Mouse (Mus musculus): ENCODE measurements around the gene Ghsr. TPM values are rescaled to one million over a fixed set of nuclear protein-coding genes. Genes with fewer than 3 reads are reported as not detected.

Ghsr gene
- not detected in 2 replicates for polyA plus RNA-seq (2014; fragmentation: Nextera tagmentation; extraction: Ambion mirVana)

DNA sequence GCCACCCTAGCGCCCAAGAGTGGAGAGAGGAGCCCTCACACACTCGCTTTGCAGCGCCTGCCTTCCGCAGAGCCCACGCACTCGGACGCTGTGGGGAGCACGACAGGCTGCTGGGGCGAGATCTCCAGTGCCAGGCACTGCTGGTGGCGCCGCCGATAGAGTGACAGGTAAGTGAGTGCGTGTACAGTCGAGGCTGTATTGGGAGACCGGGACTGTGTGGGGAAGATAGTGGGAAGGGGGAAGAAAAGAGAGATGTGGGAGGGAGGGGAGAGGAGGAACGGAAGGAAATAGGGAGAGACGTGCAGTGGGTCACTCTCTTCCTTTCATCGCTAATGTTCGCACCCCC lies at the start of gene Ghsr:
Gene Ghsr (plus strand): TSS at position 76 of the 346 bp plus-strand sequence.
- WGBS (ENCODE audit: insufficient replicate concordance), result 2% methylated on average over 19 of the region's 19 CpGs
- Histone ChIP-seq H3K4me1 (ENCODE audit: control insufficient read depth, insufficient read depth, low read length) (peaks cover 7% of the 10 kb centered on the region), H3K4me2 (peak within 1 kb of the TSS; percentile 51), H3K9me3 (replicated peaks; ENCODE audit: control insufficient read depth, low read length) (no peaks in the 10 kb centered on the region), H3K27ac (ENCODE audit: low read depth, low read length) (no peak within 1 kb of the TSS), H3K27me3 (ENCODE audit: control insufficient read depth, insufficient read depth, low read length) (peaks cover 50% of the 10 kb centered on the region), H3K9ac (ENCODE audit: low read depth, low read length) (no peak within 1 kb of the TSS), H3K36me3 (ENCODE audit: control insufficient read depth, insufficient read depth, low read length) (no peaks in the 10 kb centered on the region), H3K4me3 (ENCODE audit: low read depth, low read length) (peak within 1 kb of the TSS; percentile 22)
- no peak for ATAC-seq (replicated peaks; ENCODE audit: insufficient number of reproducible peaks, low FRiP score, low TSS enrichment)

GRCm38 (mm10) chr3:27322591-27322990 lies 48.6 kb upstream of the Ghsr start:
- Histone ChIP-seq H3K27ac (ENCODE audit: low read depth, low read length) (no peak overlapping the region), H3K9me3 (replicated peaks; ENCODE audit: control insufficient read depth, low read length) (no peaks in the 10 kb centered on the region), H3K36me3 (ENCODE audit: control insufficient read depth, insufficient read depth, low read length) (no peaks in the 10 kb centered on the region), H3K9ac (ENCODE audit: low read depth, low read length) (no peak overlapping the region), H3K4me2 (no peak overlapping the region), H3K27me3 (ENCODE audit: control insufficient read depth, insufficient read depth, low read length) (no peaks in the 10 kb centered on the region), H3K4me1 (ENCODE audit: control insufficient read depth, insufficient read depth, low read length) (no peaks in the 10 kb centered on the region), H3K4me3 (ENCODE audit: low read depth, low read length) (no peak overlapping the region)
- ATAC-seq (replicated peaks; ENCODE audit: insufficient number of reproducible peaks, low FRiP score, low TSS enrichment), result no peak
- WGBS (ENCODE audit: insufficient replicate concordance), result 73% methylated on average over 9 of the region's 9 CpGs

DNA sequence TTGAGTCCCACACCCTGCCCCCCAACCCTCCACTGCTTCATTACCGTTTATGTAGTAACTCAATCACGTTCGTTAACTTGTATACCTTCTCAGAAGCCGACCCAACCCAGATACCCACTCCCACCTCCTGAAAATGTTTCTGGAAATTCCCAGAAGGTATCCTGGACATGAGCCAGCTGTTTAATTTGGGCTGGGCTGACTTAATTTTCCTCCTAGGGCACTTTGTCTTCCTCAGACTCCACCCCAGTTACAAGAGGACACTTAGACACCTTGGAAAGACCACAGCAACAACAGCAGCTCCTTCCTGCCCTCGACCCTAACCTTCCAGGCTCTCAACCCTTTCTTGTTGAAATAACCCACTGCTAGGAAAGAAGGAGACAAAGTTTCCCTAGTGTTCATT lies 47.6 kb upstream of the Ghsr start:
- H3K4me3 ChIP-seq (ENCODE audit: low read depth, low read length), result no peak overlapping the region
- H3K36me3 ChIP-seq (ENCODE audit: control insufficient read depth, insufficient read depth, low read length), result no peaks in the 10 kb centered on the region
- H3K4me1 ChIP-seq (ENCODE audit: control insufficient read depth, insufficient read depth, low read length), result no peaks in the 10 kb centered on the region
- no peak overlapping the region for H3K27ac ChIP-seq (ENCODE audit: low read depth, low read length)
- no peak overlapping the region for H3K4me2 ChIP-seq
- H3K27me3 ChIP-seq (ENCODE audit: control insufficient read depth, insufficient read depth, low read length), result no peaks in the 10 kb centered on the region
- 65% methylated on average over 5 of the region's 5 CpGs for WGBS (ENCODE audit: insufficient replicate concordance)
- H3K9ac ChIP-seq (ENCODE audit: low read depth, low read length), result no peak overlapping the region
- no peaks in the 10 kb centered on the region for H3K9me3 ChIP-seq (replicated peaks; ENCODE audit: control insufficient read depth, low read length)
- no peak for ATAC-seq (replicated peaks; ENCODE audit: insufficient number of reproducible peaks, low FRiP score, low TSS enrichment)

GRCm38 (mm10) chr3:27326633-27327191 lies 44.4 kb upstream of the Ghsr start:
- no peaks in the 10 kb centered on the region for H3K27me3 ChIP-seq (ENCODE audit: control insufficient read depth, insufficient read depth, low read length)
- no peak overlapping the region for H3K9ac ChIP-seq (ENCODE audit: low read depth, low read length)
- WGBS (ENCODE audit: insufficient replicate concordance), result 59% methylated on average over 4 of the region's 4 CpGs
- H3K4me1 ChIP-seq (ENCODE audit: control insufficient read depth, insufficient read depth, low read length), result no peaks in the 10 kb centered on the region
- H3K9me3 ChIP-seq (replicated peaks; ENCODE audit: control insufficient read depth, low read length), result no peaks in the 10 kb centered on the region
- no peak overlapping the region for H3K27ac ChIP-seq (ENCODE audit: low read depth, low read length)
- H3K4me3 ChIP-seq (ENCODE audit: low read depth, low read length), result no peak overlapping the region
- ATAC-seq (replicated peaks; ENCODE audit: insufficient number of reproducible peaks, low FRiP score, low TSS enrichment), result no peak
- H3K4me2 ChIP-seq, result no peak overlapping the region
- H3K36me3 ChIP-seq (ENCODE audit: control insufficient read depth, insufficient read depth, low read length), result no peaks in the 10 kb centered on the region

GRCm38 (mm10) chr3:27330706-27331105 lies 40.4 kb upstream of the Ghsr start:
- no peak for ATAC-seq (replicated peaks; ENCODE audit: insufficient number of reproducible peaks, low FRiP score, low TSS enrichment)
- no peaks in the 10 kb centered on the region for H3K9me3 ChIP-seq (replicated peaks; ENCODE audit: control insufficient read depth, low read length)
- no peak overlapping the region for H3K4me3 ChIP-seq (ENCODE audit: low read depth, low read length)
- H3K4me2 ChIP-seq, result no peak overlapping the region
- no peak overlapping the region for H3K27ac ChIP-seq (ENCODE audit: low read depth, low read length)
- no peaks in the 10 kb centered on the region for H3K27me3 ChIP-seq (ENCODE audit: control insufficient read depth, insufficient read depth, low read length)
- no peak overlapping the region for H3K9ac ChIP-seq (ENCODE audit: low read depth, low read length)
- 86% methylated on average over 5 of the region's 5 CpGs for WGBS (ENCODE audit: insufficient replicate concordance)
- H3K4me1 ChIP-seq (ENCODE audit: control insufficient read depth, insufficient read depth, low read length), result no peaks in the 10 kb centered on the region
- no peaks in the 10 kb centered on the region for H3K36me3 ChIP-seq (ENCODE audit: control insufficient read depth, insufficient read depth, low read length)

DNA sequence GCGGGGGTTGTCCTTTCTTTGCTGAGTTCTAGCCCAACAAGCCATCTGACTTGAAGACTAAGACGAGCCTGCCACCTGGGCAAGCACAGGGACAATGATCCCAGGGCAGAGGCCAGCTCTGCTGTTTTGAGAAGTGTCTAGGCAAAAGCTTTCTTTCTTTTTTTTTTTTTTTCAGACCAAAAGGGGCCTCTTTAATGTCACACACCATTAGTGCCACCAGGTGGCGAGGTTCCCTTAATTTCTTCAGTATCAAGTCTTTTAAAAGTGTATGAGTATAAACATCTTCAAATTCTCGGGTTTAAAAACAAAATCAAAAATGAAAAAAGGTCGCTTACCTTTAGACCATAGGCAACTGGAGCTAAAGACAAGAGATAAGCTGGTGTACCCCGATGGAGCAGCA lies 32.7 kb upstream of the Ghsr start:
- Histone ChIP-seq H3K4me3 (ENCODE audit: low read depth, low read length) (no peak overlapping the region), H3K27ac (ENCODE audit: low read depth, low read length) (no peak overlapping the region), H3K9me3 (replicated peaks; ENCODE audit: control insufficient read depth, low read length) (no peaks in the 10 kb centered on the region), H3K4me1 (ENCODE audit: control insufficient read depth, insufficient read depth, low read length) (no peaks in the 10 kb centered on the region), H3K27me3 (ENCODE audit: control insufficient read depth, insufficient read depth, low read length) (no peaks in the 10 kb centered on the region), H3K4me2 (no peak overlapping the region), H3K36me3 (ENCODE audit: control insufficient read depth, insufficient read depth, low read length) (no peaks in the 10 kb centered on the region), H3K9ac (ENCODE audit: low read depth, low read length) (no peak overlapping the region)
- no peak for ATAC-seq (replicated peaks; ENCODE audit: insufficient number of reproducible peaks, low FRiP score, low TSS enrichment)
- 24% methylated on average over 6 of the region's 6 CpGs for WGBS (ENCODE audit: insufficient replicate concordance)

GRCm38 (mm10) chr3:27338887-27339286 lies 32.3 kb upstream of the Ghsr start:
- no peaks in the 10 kb centered on the region for H3K36me3 ChIP-seq (ENCODE audit: control insufficient read depth, insufficient read depth, low read length)
- H3K9ac ChIP-seq (ENCODE audit: low read depth, low read length), result no peak overlapping the region
- 62% methylated on average over 3 of the region's 3 CpGs for WGBS (ENCODE audit: insufficient replicate concordance)
- no peak overlapping the region for H3K27ac ChIP-seq (ENCODE audit: low read depth, low read length)
- H3K27me3 ChIP-seq (ENCODE audit: control insufficient read depth, insufficient read depth, low read length), result no peaks in the 10 kb centered on the region
- no peaks in the 10 kb centered on the region for H3K9me3 ChIP-seq (replicated peaks; ENCODE audit: control insufficient read depth, low read length)
- no peak for ATAC-seq (replicated peaks; ENCODE audit: insufficient number of reproducible peaks, low FRiP score, low TSS enrichment)
- no peak overlapping the region for H3K4me3 ChIP-seq (ENCODE audit: low read depth, low read length)
- H3K4me2 ChIP-seq, result no peak overlapping the region
- H3K4me1 ChIP-seq (ENCODE audit: control insufficient read depth, insufficient read depth, low read length), result no peaks in the 10 kb centered on the region

DNA sequence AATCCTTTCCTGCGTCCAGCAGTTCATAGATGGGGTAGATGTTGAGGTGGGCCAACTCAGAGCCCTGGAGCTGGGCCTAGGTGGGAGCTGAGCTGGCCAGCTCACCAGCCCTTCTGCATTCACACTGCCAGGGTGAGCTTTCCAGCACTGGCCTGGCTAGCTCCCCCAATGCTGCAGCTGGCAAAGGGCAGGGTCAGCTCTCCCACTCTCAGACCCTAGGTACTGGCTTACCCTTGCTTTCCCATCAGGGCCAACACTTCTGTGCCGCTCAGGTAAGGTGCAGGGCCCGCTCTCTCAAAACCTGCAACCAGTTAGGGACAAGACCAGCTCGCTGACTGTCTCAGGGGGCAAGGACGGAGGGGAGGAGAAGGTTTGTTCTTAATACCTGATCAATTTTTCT lies 30.4 kb upstream of the Ghsr start:
- no peaks in the 10 kb centered on the region for H3K36me3 ChIP-seq (ENCODE audit: control insufficient read depth, insufficient read depth, low read length)
- no peaks in the 10 kb centered on the region for H3K27me3 ChIP-seq (ENCODE audit: control insufficient read depth, insufficient read depth, low read length)
- no peak overlapping the region for H3K27ac ChIP-seq (ENCODE audit: low read depth, low read length)
- no peak overlapping the region for H3K4me3 ChIP-seq (ENCODE audit: low read depth, low read length)
- ATAC-seq (replicated peaks; ENCODE audit: insufficient number of reproducible peaks, low FRiP score, low TSS enrichment), result no peak
- 84% methylated on average over 5 of the region's 5 CpGs for WGBS (ENCODE audit: insufficient replicate concordance)
- H3K9me3 ChIP-seq (replicated peaks; ENCODE audit: control insufficient read depth, low read length), result no peaks in the 10 kb centered on the region
- H3K4me1 ChIP-seq (ENCODE audit: control insufficient read depth, insufficient read depth, low read length), result no peaks in the 10 kb centered on the region
- no peak overlapping the region for H3K9ac ChIP-seq (ENCODE audit: low read depth, low read length)
- H3K4me2 ChIP-seq, result no peak overlapping the region

- Histone ChIP-seq H3K4me1 (ENCODE audit: control insufficient read depth, insufficient read depth, low read length) (no peaks in the 10 kb centered on the region), H3K27me3 (ENCODE audit: control insufficient read depth, insufficient read depth, low read length) (no peaks in the 10 kb centered on the region), H3K9ac (ENCODE audit: low read depth, low read length) (no peak overlapping the region), H3K4me3 (ENCODE audit: low read depth, low read length) (no peak overlapping the region), H3K36me3 (ENCODE audit: control insufficient read depth, insufficient read depth, low read length) (no peaks in the 10 kb centered on the region), H3K27ac (ENCODE audit: low read depth, low read length) (no peak overlapping the region), H3K4me2 (no peak overlapping the region), H3K9me3 (replicated peaks; ENCODE audit: control insufficient read depth, low read length) (no peaks in the 10 kb centered on the region)
- no peak for ATAC-seq (replicated peaks; ENCODE audit: insufficient number of reproducible peaks, low FRiP score, low TSS enrichment)
- 58% methylated on average over 6 of the region's 6 CpGs for WGBS (ENCODE audit: insufficient replicate concordance)
Observed at GRCm38 (mm10) chr3:27342462-27342861, 28.7 kb upstream of the Ghsr start.
